Mouse (Mus musculus) heart, postnatal 0 days (tissue): Measurements from ENCODE around the gene Krt34.

ENCODE experiments used
- CTCF ChIP-seq: IDR thresholded peaks from 2 replicates; pipeline ENCODE4 v1.5.1; 2016; ENCODE audit warnings: antibody characterized with exemption, control low read depth, low read depth
- EP300 ChIP-seq: IDR thresholded peaks from 2 replicates; pipeline ENCODE4 v1.6.1; 2016; ENCODE audit warnings: antibody characterized with exemption, low read depth

- TF ChIP-seq CTCF (no peak; the same call in 1 of the 2 replicates), EP300 (no peak)
Measured at GRCm38 (mm10) chr11:100058875-100059274, 17.5 kb upstream of the Krt34 start.
